Mouse (Mus musculus) right cerebral cortex, postnatal 14 days (tissue): Measurements from ENCODE around the gene Vtn.
A peak's percentile ranks its signal among the peaks of the same experiment; 100 is the strongest.

ENCODE experiments used
- DNase-seq: peaks from one replicate; pipeline ENCODE4 v3.0.0; 2022

Gene Vtn

GRCm38 (mm10) chr11:78499004-78499403 lies at the start of gene Vtn:
Gene Vtn (plus strand): TSS chr11:78499091.
- DNase-seq = no peak

GRCm38 (mm10) chr11:78450337-78450736 lies 48.6 kb upstream of the Vtn start:
- DNase-seq = no peak

DNA sequence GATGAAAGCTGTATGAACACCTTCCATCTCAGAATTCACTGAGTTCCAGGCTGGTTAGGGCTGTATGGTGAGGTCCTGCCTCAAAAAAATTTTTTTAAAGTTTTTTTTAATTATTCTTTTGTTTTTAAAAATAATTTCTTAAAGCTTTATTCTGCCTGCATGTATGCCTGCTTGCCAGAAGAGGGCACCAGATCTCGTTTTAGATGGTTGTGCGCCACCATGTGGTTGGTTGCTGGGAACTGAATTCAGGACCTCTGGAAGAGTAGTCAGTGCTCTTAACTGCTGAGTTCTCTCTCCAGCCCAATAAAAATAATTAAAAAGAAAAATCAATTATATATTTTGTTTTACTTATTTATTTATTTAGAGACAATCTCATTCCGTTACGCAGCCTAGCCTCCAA lies 45.2 kb upstream of the Vtn start:
- DNase-seq = peak; percentile 70

GRCm38 (mm10) chr11:78454276-78454675 lies 44.6 kb upstream of the Vtn start:
- no peak for DNase-seq

GRCm38 (mm10) chr11:78455308-78455707 lies 43.6 kb upstream of the Vtn start:
- no peak for DNase-seq

DNA sequence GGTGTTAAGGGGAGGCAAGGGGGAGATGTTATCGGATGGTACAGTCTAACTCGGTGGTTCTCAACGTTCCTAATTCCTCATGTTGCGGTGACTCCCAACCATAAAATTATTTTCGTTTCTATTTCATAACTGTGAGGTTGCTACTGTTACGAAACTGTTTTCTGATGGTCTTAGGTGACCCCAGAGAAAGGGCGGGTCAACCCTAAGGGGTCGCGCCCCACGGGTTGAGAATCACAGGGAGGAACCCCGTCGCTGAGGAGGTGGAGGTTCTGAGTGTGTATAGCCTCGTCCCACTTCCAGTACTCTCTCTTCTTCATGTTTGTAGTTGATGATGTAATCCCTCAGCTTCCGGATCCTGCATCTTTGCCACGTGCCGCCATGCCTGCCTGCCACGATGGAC lies 40.2 kb upstream of the Vtn start:
- no peak for DNase-seq

GRCm38 (mm10) chr11:78461894-78462293 lies 37.0 kb upstream of the Vtn start:
- no peak for DNase-seq

DNA sequence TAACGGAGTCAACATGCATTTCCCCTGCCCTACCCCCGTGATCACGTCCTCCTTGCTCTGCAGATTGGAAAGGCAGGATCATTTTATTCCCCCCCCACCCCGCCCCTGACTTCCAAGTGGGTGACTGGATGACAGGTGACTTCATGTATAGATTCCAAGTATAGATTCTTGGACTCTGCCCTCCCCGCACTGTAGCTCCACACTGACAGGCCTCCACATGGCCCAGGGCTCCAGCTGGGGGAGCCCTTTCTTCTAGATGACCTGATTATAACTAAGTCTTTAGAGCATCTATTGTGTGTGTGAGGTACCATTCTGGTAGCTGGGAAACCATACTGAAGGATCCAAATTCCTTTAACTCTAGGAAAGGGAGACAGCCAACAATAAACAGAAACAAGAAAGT lies 36.2 kb upstream of the Vtn start:
- DNase-seq = no peak

GRCm38 (mm10) chr11:78463286-78464036 lies 35.4 kb upstream of the Vtn start:
- DNase-seq = no peak

- DNase-seq = no peak
Measured at GRCm38 (mm10) chr11:78465116-78465515, 33.8 kb upstream of the Vtn start.

DNA sequence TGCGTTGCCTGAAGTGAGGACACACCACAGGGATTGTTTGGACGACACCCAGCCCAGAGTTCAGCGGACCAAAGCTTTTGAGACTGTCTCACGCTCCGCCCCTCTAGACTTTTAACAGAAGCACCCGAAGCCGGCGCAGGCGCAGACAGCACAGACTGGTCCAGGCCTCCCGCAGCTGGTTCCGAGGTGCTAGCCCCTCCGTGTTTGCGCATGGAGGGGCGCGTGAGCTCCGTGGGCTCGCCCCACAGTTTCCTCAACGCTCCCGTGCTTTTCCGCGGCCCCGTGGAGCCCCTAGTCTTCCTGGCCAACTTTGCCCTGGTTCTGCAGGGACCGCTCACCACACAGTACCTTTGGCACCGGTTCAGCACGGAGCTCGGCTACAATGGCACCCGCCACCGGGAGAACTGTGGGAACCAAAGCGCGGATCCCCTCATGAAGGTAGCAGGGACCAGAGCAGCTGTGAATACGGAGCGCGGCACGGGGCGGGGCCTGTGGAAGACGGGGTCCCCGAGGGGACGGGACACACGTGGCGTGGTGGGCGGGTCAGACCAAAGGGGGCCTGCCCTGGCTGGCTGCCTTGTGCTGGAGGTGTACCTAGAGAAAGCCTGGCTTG lies 33.2 kb upstream of the Vtn start, which contains the start of gene Slc46a1:
Gene Slc46a1 (plus strand): TSS at position 130 of the 613 bp plus-strand sequence.
- DNase-seq = peak; percentile 82

- no peak for DNase-seq
Measured at GRCm38 (mm10) chr11:78466242-78466912, 32.5 kb upstream of the Vtn start.

DNA sequence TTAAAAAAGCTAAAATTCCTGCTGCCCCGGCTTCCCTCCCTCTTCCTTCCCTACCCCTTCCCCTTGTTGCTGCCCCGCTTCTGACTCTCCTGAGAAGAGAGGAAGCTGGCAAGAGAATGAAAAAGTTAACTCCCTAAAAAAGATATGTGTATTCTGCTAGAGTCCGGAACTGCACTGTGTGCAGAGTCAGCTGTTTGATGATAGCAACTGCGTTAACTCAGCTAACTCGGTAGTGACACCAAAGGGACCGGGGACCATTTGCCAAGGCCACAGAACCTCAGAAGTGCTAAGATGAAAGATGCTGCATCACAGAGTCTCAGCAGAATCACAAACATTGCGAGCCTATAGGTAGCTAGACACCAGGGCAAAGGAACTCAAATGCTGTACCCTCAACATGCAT lies 31.4 kb upstream of the Vtn start:
- DNase-seq = no peak

GRCm38 (mm10) chr11:78467932-78468331 lies 31.0 kb upstream of the Vtn start:
- no peak for DNase-seq

DNA sequence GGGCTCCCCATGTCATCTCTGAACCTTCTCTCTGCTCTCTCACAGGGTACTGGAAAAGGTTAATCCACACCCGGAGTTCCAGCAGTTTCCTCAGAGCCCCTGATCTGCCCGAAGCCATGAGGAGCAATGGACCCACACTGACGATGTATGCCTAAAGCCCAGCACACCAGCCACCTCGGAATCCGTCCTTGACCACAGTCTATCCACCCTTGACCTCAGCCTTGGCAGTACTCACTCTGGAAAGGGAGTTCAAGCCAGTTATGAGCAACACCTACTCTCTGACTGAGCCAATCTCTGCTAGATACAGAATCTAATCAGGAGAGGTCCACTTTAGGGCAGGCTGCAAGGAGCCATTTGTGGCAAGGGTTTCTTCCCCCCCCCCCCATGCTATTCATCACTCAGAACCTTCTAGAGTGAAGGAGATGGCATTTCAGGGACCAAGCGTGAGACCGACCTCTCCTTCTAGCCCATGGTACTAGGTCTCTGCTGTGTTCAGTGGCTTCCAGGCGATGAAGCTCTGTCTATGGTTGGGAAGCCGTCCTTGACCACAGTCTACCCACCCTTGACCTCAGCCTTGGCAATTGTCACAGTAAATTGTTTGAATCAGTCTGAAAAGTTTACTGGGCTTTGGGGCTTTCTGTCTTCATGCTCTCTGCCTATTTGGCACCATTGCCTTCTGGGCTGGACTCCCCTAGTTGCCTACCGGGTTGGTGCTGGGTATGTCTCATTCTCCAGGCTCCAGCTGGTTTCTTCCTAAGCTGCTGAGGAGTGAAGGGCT lies 27.4 kb upstream of the Vtn start:
- no peak for DNase-seq

GRCm38 (mm10) chr11:78475289-78475688 lies 23.6 kb upstream of the Vtn start:
- DNase-seq = no peak

DNA sequence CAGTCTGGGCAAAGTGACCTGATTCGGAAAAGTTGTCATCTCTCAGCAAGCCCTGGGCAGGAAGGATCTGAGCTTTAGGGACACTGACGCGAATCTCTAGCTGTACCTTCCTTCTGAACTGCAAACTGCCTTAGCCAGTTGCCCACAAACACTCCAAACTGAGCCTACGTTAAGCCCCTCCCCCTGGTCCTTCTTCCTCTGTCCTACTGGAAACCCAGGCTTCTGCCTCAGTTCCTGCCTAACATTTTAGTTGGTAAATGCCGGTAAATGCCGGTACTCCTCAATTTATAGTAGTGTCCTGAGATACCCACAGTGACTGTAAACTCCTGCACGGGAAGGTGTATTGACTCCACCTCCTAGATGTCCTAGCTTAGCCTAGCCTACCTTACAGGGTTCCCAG lies 15.3 kb upstream of the Vtn start:
- no peak for DNase-seq

GRCm38 (mm10) chr11:78488168-78488567 lies 10.7 kb upstream of the Vtn start:
- peak; percentile 73 for DNase-seq

DNA sequence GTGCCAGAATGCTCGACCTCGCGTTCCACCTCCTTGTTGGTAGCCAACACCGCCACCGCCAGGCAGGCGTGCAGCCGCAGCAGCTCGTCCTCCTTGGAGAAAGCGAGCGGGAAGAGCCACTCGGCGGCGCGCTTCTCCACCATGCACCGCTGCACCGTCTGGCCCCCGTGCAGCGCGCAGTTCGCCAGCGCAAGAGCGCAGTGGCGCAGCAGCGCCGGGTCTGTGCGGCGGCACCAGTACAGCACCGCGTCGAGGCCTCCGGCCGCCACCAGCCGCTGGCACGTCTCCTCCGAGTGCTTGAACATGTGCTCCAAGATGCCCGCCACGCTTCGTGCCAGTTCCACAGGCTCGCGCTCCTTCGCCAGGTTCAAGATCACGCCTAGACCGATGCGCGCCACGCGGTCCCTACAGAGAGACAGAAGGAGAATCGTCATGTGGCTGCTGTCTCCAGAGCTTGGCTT lies 8.1 kb upstream of the Vtn start:
- peak; percentile 61 for DNase-seq

- no peak for DNase-seq
Measured at GRCm38 (mm10) chr11:78495904-78496303, 3.0 kb upstream of the Vtn start.

DNA sequence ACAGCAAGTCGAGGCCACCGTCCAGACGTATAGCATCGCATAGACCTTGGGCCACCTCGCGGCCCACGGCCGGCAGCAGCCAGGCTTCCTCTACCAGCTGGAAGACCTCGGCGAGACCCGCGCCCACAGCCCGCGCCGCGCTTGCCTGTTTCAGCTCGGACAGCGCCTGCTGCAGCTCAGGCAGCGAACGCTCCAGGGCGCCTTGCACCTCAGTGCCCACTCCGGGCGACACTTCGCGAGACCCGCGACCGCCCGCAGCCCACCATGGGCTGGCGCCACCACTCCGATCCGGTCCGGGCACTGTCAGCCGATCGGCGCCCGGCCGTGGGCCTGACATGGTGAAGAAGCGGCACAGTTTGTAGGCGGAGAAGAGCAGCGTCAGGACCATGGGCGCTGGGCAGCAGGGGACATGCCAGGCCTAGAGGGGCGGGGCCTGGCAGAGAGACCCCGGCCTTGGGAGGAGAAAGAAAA lies 1.8 kb upstream of the Vtn start:
- DNase-seq = peak; percentile 52

DNA sequence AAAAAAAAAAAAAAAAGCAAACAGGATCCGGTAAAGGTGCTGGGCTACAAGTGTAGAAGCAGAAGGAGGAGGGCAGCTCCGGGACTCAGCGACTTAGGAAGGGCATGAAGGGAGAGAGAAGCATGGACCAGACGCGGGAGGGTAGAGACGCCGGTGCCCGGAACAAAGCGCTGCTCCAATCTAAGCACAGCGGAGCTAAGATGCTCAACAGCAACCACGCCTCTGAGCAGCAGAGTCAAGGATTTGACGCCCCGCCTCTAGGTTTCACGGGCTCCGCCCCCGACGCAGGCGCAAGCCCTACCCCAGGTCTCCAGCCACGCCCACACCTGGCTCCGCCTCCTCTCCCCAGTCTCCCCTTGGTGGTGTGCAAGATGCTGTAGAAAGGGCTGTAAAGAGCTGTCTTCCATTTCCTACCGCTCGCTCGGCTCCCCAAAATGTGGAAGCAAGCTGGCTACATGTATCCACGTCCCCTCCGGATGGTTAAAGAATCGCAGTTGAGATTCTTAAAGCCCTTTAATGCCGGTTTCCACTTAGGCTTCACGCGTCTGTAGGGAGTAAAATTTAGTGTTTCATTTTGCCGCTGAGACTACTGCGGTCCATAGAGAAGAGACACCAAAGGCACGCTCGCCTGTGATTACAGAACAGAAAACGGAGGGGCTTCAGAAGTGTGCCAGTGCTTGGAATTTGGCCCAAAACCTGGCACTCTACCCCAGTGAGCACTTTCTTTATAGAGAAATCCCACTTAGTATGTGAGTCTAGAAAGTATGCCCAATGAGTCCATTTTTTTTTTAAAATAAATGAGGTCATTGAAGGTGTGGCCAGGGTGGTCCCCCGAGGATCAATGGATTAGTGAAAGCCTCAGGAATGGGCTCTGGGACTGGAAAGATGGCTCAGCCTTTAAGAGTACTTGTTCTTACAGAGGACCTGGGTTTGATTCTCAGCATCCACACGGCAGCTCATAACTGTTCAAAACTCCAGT lies 1.1 kb upstream of the Vtn start, which contains the start of gene Sarm1:
Gene Sarm1 (minus strand): TSS at position 211 of the 979 bp plus-strand sequence.
- DNase-seq = peak; percentile 93
